Mouse (Mus musculus) adrenal gland, adult 10 weeks (tissue): Measurements from ENCODE around the gene Tor1aip2. TPM values are rescaled to one million over a fixed set of nuclear protein-coding genes. Genes with fewer than 3 reads are reported as not detected.

Experiments
- polyA plus RNA-seq: library from polyadenylated mRNA; stranded (reverse); fragments of 350-450 nt; fragmentation: Illumina TruSeq; extraction: RNeasy Lipid Tissue Mini Kit (QIAGEN cat#74804); gene quantifications from one replicate; pipeline ENCODE4 v1.2.3, GENCODE M21; 2014; ENCODE audit warnings: low read depth, low replicate concordance

Tor1aip2 gene
- 334 TPM for polyA plus RNA-seq

GRCm38 (mm10) chr1:156035269-156035929, at the start of gene Tor1aip2:
Gene Tor1aip2, plus strand, starts transcription at chr1:156035403.

GRCm38 (mm10) chr1:156035930-156036737, 931 bp downstream of the Tor1aip2 start, which contains the start of gene Tor1aip1:
Gene Tor1aip1, minus strand, starts transcription at chr1:156036480.

Other genes starting within 250 kb of the Tor1aip2 start
- 2.3 TPM for gene Qsox1, start 222.5 kb upstream of the Tor1aip2 start, polyA plus RNA-seq
- 32.4 TPM for gene Cep350, start 62.1 kb upstream of the Tor1aip2 start, polyA plus RNA-seq
- 158 TPM for gene Tor1aip1, start 1.1 kb downstream of the Tor1aip2 start, polyA plus RNA-seq
- gene Fam163a, start 169.6 kb downstream of the Tor1aip2 start, polyA plus RNA-seq, result 4.6 TPM